Comparison of ENCODE assay signal across 8 mouse cellular contexts in genomic region chr6:72956199-72957092, GRCm38 (mm10). TPM values are rescaled to one million over a fixed set of nuclear protein-coding genes. Genes with fewer than 3 reads are reported as not detected.
A peak's percentile ranks its signal among the peaks of the same experiment; 100 is the strongest.
DNase-seq lines count a peak whose midpoint lies in the region; ATAC-seq and TF ChIP-seq lines count a peak whose summit lies in the region.

No protein-coding gene starts in this region.

- intact Hi-C loops in left cerebral cortex, postnatal 36 days (cut with DNase I), result no loop called here

- no peaks in the 10 kb centered on the region for H3K9me3 ChIP-seq in forebrain, embryonic 15.5 days
- H3K9me3 ChIP-seq in hindbrain, embryonic 13.5 days, result no peaks in the 10 kb centered on the region
- H3K9me3 ChIP-seq in liver, postnatal 0 days (ENCODE audit: low read length), result no peaks in the 10 kb centered on the region
- no peaks in the 10 kb centered on the region for H3K9me3 ChIP-seq in neural tube, embryonic 11.5 days (ENCODE audit: control insufficient read depth, low read length)

- 4% methylated on average over 15 of the region's 15 CpGs for WGBS in forebrain, embryonic 15.5 days
- 3% methylated on average over 15 of the region's 15 CpGs for WGBS in hindbrain, embryonic 13.5 days
- WGBS in liver, postnatal 0 days (ENCODE audit: insufficient replicate concordance), result 10% methylated on average over 15 of the region's 15 CpGs
- WGBS in neural tube, embryonic 11.5 days, result under 1% methylated on average over 15 of the region's 15 CpGs

- DNase-seq in left cerebral cortex, postnatal 36 days (ENCODE audit: low spot score in 2 of 2), result peak; percentile 16 to 17
- DNase-seq in left cerebral cortex, adult 8-10 months (ENCODE audit: low spot score in 2 of 2), result no peak
- peak; percentile 28 for DNase-seq in c-Kit-positive CD71-positive TER-119-positive erythroid progenitor cells, embryonic 14.5 days (ENCODE audit: low spot score)
- peak; percentile 33 for DNase-seq in liver, postnatal 0 days
- DNase-seq in neural tube, embryonic 11.5 days (ENCODE audit: low spot score), result peak; percentile 75
- peak; percentile 60 for DNase-seq in yolk sac, embryonic 10.5 days (ENCODE audit: low spot score)

- no peaks in the 10 kb centered on the region for H3K36me3 ChIP-seq in forebrain, embryonic 15.5 days
- no peaks in the 10 kb centered on the region; the same call in 1 of the 2 replicates for H3K36me3 ChIP-seq in hindbrain, embryonic 13.5 days
- H3K36me3 ChIP-seq in liver, postnatal 0 days (replicated peaks; ENCODE audit: insufficient read depth, low read length), result no peaks in the 10 kb centered on the region
- H3K36me3 ChIP-seq in neural tube, embryonic 11.5 days (ENCODE audit: control insufficient read depth, insufficient read depth, low read length), result no peaks in the 10 kb centered on the region

- TF ChIP-seq CTCF in liver, postnatal 0 days (IDR thresholded peaks at IDR 0.05; ENCODE audit: low read depth), result no peak

- H3K4me1 ChIP-seq in forebrain, embryonic 15.5 days, result peaks cover 25% of the 10 kb centered on the region
- H3K4me1 ChIP-seq in hindbrain, embryonic 13.5 days (replicated peaks), result peaks cover 24% of the 10 kb centered on the region
- peaks cover 31% of the 10 kb centered on the region for H3K4me1 ChIP-seq in liver, postnatal 0 days (ENCODE audit: insufficient read depth)
- peaks cover 5% of the 10 kb centered on the region for H3K4me1 ChIP-seq in neural tube, embryonic 11.5 days (ENCODE audit: control insufficient read depth, insufficient read depth, low read length)

- ATAC-seq in forebrain, embryonic 15.5 days (replicated peaks), result peak; percentile 52
- ATAC-seq in hindbrain, embryonic 13.5 days (ENCODE audit: low FRiP score), result peak; percentile 37
- peak; percentile 28; the same call in 1 of the 2 replicates for ATAC-seq in liver, postnatal 0 days
- peak; percentile 40 for ATAC-seq in neural tube, embryonic 11.5 days (ENCODE audit: insufficient read depth, low FRiP score, low TSS enrichment)

- TF ChIP-seq EP300 in liver, postnatal 0 days (IDR thresholded peaks at IDR 0.05; ENCODE audit: low read depth), result no peak

- H3K27ac ChIP-seq in forebrain, embryonic 15.5 days (replicated peaks), result peak overlapping the region; percentile 98
- peak overlapping the region; percentile 99 for H3K27ac ChIP-seq in hindbrain, embryonic 13.5 days
- H3K27ac ChIP-seq in liver, postnatal 0 days (ENCODE audit: low read depth), result peak overlapping the region; percentile 30; the same call in 1 of the 2 replicates
- peak overlapping the region; percentile 60 for H3K27ac ChIP-seq in neural tube, embryonic 11.5 days (ENCODE audit: low read depth, low read length)

- H3K27me3 ChIP-seq in forebrain, embryonic 15.5 days, result no peaks in the 10 kb centered on the region
- no peaks in the 10 kb centered on the region for H3K27me3 ChIP-seq in hindbrain, embryonic 13.5 days
- H3K27me3 ChIP-seq in liver, postnatal 0 days (ENCODE audit: insufficient read depth, low read length), result no peaks in the 10 kb centered on the region
- H3K27me3 ChIP-seq in neural tube, embryonic 11.5 days (ENCODE audit: control insufficient read depth, insufficient read depth, low read length), result no peaks in the 10 kb centered on the region

- H3K4me3 ChIP-seq in forebrain, embryonic 15.5 days, result peak overlapping the region; percentile 87
- peak overlapping the region; percentile 95 for H3K4me3 ChIP-seq in hindbrain, embryonic 13.5 days
- H3K4me3 ChIP-seq in liver, postnatal 0 days (ENCODE audit: low read depth, low read length), result peak overlapping the region; percentile 80
- peak overlapping the region; percentile 94 for H3K4me3 ChIP-seq in neural tube, embryonic 11.5 days (ENCODE audit: low read depth, low read length)

- H3K9ac ChIP-seq in forebrain, embryonic 15.5 days (replicated peaks), result peak overlapping the region; percentile 100
- H3K9ac ChIP-seq in hindbrain, embryonic 13.5 days, result peak overlapping the region; percentile 100
- peak overlapping the region; percentile 34; the same call in 1 of the 2 replicates for H3K9ac ChIP-seq in liver, postnatal 0 days (replicated peaks)
- peak overlapping the region; percentile 99 for H3K9ac ChIP-seq in neural tube, embryonic 11.5 days (ENCODE audit: low read length)

- peak overlapping the region; percentile 67 for H3K4me2 ChIP-seq in forebrain, embryonic 15.5 days (replicated peaks)
- peak overlapping the region; percentile 69 for H3K4me2 ChIP-seq in hindbrain, embryonic 13.5 days
- H3K4me2 ChIP-seq in liver, postnatal 0 days (ENCODE audit: low read depth, low read length), result peak overlapping the region; percentile 70
- H3K4me2 ChIP-seq in neural tube, embryonic 11.5 days (ENCODE audit: low read depth), result peak overlapping the region; percentile 80

RNA-seq across cellular contexts. Expression of gene Tmsb10, which starts 2.1 kb away (rescaled TPM):
- total RNA-seq in left cerebral cortex, postnatal 36 days (2021), result 100 to 1,000 TPM; 504 to 568 TPM
- total RNA-seq in left cerebral cortex, adult 8-10 months (2022), result 100 to 1,000 TPM; 329 to 544 (median 431) TPM
- 4,419 and 4,667 TPM in 2 replicates for polyA plus RNA-seq in forebrain, embryonic 15.5 days (2015; fragmentation: Nextera tagmentation; extraction: Ambion mirVana)
- polyA plus RNA-seq in hindbrain, embryonic 13.5 days (2015; fragmentation: Nextera tagmentation; extraction: Ambion mirVana), result 5,412 and 5,881 TPM in 2 replicates
- 320 and 328 TPM in 2 replicates for polyA plus RNA-seq in liver, postnatal 0 days (2015; fragmentation: Nextera tagmentation; extraction: Ambion mirVana)
- polyA plus RNA-seq in neural tube, embryonic 11.5 days (2014; fragmentation: Nextera tagmentation; extraction: Ambion mirVana), result 3,130 and 3,517 TPM in 2 replicates

RNA-seq across cellular contexts. Expression of gene Kcmf1, which starts 56.7 kb away (rescaled TPM):
- total RNA-seq in left cerebral cortex, postnatal 36 days (2021), result 10 to 100 TPM; 64.1 to 71.5 TPM
- total RNA-seq in left cerebral cortex, adult 8-10 months (2022), result 10 to 100 TPM; 66.2 to 67.2 (median 67.1) TPM
- 37.6 and 38.9 TPM in 2 replicates for polyA plus RNA-seq in forebrain, embryonic 15.5 days (2015; fragmentation: Nextera tagmentation; extraction: Ambion mirVana)
- 27.0 and 29.3 TPM in 2 replicates for polyA plus RNA-seq in hindbrain, embryonic 13.5 days (2015; fragmentation: Nextera tagmentation; extraction: Ambion mirVana)
- polyA plus RNA-seq in liver, postnatal 0 days (2015; fragmentation: Nextera tagmentation; extraction: Ambion mirVana), result 32.9 and 33.5 TPM in 2 replicates
- 40.0 and 48.6 TPM in 2 replicates for polyA plus RNA-seq in neural tube, embryonic 11.5 days (2014; fragmentation: Nextera tagmentation; extraction: Ambion mirVana)

Comparison
In these comparisons a context has a peak if more than half of its experiments do, and no peak if none do; other contexts are left out.
1. DNase-seq: peak in left cerebral cortex, postnatal 36 days (2 of 2), c-Kit-positive CD71-positive TER-119-positive erythroid progenitor cells, embryonic 14.5 days (single experiment), liver, postnatal 0 days (single experiment), neural tube, embryonic 11.5 days (single experiment) and yolk sac, embryonic 10.5 days (single experiment); none in left cerebral cortex, adult 8-10 months (0 of 2).
2. H3K27ac ChIP-seq: peak in every context shown above with its lines; median percentile 99 in hindbrain, embryonic 13.5 days; 98 in forebrain, embryonic 15.5 days; 60 in neural tube, embryonic 11.5 days; 30 in liver, postnatal 0 days.
3. H3K9ac ChIP-seq: peak in every context shown above with its lines; median percentile 100 in forebrain, embryonic 15.5 days; 100 in hindbrain, embryonic 13.5 days; 99 in neural tube, embryonic 11.5 days; 34 in liver, postnatal 0 days.
4. Peak in every context shown above with its lines, with median percentiles within 50 percentile points of each other: ATAC-seq, H3K4me2 ChIP-seq and H3K4me3 ChIP-seq.